Mouse (Mus musculus): ENCODE results near the gene Map7d1. TPM values are rescaled to one million over a fixed set of nuclear protein-coding genes. Genes with fewer than 3 reads are reported as not detected.

The Map7d1 gene
- polyA plus RNA-seq, 1 experiment, result 6.0 TPM

DNA sequence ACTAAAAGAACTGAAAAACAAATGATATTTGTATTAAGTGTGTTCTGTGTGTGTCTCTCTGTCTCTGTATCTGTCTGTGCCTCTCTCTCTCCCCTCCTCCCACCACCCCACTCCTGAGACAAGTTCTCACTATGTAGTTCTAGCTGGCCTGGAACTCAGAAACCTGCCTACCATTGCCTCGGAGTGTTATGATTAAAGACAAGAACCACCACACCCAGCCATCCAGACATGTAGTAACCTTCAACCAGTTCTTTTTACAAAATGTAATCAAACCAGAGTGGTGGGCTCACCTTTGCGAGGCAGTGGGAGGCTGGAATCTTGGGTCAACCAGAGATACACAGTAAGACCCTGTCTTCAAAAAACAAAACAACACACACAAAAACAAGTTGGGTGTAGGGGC, 55.5 kb downstream of the Map7d1 start:
- TF ChIP-seq POLR2A (IDR thresholded peaks at IDR 0.05; ENCODE audit: control insufficient read depth, low read depth, low read length), result no peak
- no peak for TF ChIP-seq CTCF (IDR thresholded peaks at IDR 0.05; ENCODE audit: control insufficient read depth, insufficient read depth, insufficient replicate concordance, low read depth, low read length)
- Histone ChIP-seq H3K4me3 (ENCODE audit: control insufficient read depth, low read depth, low read length) (peak overlapping the region; percentile 72), H3K27me3 (ENCODE audit: control insufficient read depth, insufficient read depth, low read length) (no peaks in the 10 kb centered on the region), H3K27ac (ENCODE audit: control insufficient read depth, insufficient read depth, low read depth, low read length) (peak overlapping the region; percentile 71), H3K36me3 (ENCODE audit: control insufficient read depth, insufficient read depth, low read length) (no peaks in the 10 kb centered on the region; the same call in none of the 2 replicates), H3K4me1 (ENCODE audit: control insufficient read depth, insufficient read depth, low read length) (peaks cover 17% of the 10 kb centered on the region)

DNA sequence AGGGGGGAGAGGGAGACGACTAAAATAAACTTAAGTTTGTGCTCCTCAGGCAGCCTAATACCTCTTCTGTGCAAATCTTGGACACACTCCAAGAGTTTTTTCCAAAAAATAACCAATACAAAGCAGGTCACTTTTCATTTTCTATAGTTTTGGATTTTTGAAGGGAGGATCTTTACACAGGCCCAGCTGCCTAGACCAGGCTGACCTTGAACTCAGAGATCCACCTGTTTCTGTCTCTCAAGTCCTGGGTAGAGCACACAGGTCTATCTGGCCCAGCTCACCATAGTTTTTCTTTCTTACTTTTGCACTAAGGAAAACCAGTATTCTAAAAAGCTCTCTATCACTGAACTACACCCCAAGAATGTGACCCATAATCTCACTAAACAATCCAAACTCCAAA, 56.1 kb downstream of the Map7d1 start:
- Histone ChIP-seq H3K27ac (ENCODE audit: control insufficient read depth, insufficient read depth, low read depth, low read length) (0 out of 2 replicates have a peak overlapping the region, but pooled peaks have one; percentile 8), H3K36me3 (ENCODE audit: control insufficient read depth, insufficient read depth, low read length) (no peaks in the 10 kb centered on the region; the same call in none of the 2 replicates), H3K27me3 (ENCODE audit: control insufficient read depth, insufficient read depth, low read length) (no peaks in the 10 kb centered on the region), H3K4me1 (ENCODE audit: control insufficient read depth, insufficient read depth, low read length) (peaks cover 17% of the 10 kb centered on the region), H3K4me3 (ENCODE audit: control insufficient read depth, low read depth, low read length) (peak overlapping the region; percentile 38; the same call in 1 of the 2 replicates)
- no peak for TF ChIP-seq CTCF (IDR thresholded peaks at IDR 0.05; ENCODE audit: control insufficient read depth, insufficient read depth, insufficient replicate concordance, low read depth, low read length)
- no peak for TF ChIP-seq POLR2A (IDR thresholded peaks at IDR 0.05; ENCODE audit: control insufficient read depth, low read depth, low read length)

DNA sequence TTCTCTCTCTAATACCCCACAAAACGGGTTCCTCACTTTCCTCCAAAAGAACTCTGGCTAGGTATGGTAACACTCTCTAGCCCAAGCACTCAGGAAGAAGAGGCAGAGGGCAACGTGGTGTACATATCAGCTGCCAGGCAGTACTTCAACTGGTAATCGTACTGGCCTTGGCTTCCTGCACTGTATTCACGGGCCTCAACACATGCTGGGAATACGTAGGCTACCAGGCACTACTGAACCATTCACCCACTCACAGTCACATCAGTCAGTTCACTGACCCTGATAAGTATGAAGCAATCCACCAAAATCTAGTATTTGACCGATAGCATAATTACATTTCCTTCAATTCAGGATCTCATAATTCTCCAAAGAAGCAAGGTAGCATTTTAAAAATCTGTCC, 56.6 kb downstream of the Map7d1 start:
- TF ChIP-seq POLR2A (IDR thresholded peaks at IDR 0.05; ENCODE audit: control insufficient read depth, low read depth, low read length) (no peak), CTCF (IDR thresholded peaks at IDR 0.05; ENCODE audit: control insufficient read depth, insufficient read depth, insufficient replicate concordance, low read depth, low read length) (no peak)
- Histone ChIP-seq H3K27me3 (ENCODE audit: control insufficient read depth, insufficient read depth, low read length) (no peaks in the 10 kb centered on the region), H3K27ac (ENCODE audit: control insufficient read depth, insufficient read depth, low read depth, low read length) (peak overlapping the region; percentile 73), H3K4me1 (ENCODE audit: control insufficient read depth, insufficient read depth, low read length) (peaks cover 15% of the 10 kb centered on the region), H3K4me3 (ENCODE audit: control insufficient read depth, low read depth, low read length) (peak overlapping the region; percentile 78), H3K36me3 (ENCODE audit: control insufficient read depth, insufficient read depth, low read length) (no peaks in the 10 kb centered on the region; the same call in none of the 2 replicates)

DNA sequence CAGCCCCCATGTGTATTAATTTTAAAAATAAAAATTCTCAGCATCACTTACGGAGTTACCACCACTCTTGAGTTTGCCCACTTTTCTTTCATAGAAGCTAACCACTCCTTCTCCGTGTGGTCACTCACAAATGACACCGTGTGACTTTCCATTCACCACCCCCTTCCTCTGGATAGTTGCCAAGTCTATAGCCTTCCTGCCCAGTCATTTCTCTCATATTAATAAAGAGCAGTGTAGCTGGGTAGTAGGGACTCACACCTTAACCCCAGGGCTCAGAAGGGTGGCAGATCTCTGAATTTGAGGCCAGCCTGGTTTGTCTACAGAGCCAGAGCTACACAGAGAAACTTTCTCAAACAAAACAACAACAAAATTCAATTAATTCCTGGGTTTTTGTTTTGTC, 58.7 kb downstream of the Map7d1 start:
- Histone ChIP-seq H3K36me3 (ENCODE audit: control insufficient read depth, insufficient read depth, low read length) (peaks cover 1% of the 10 kb centered on the region), H3K4me1 (ENCODE audit: control insufficient read depth, insufficient read depth, low read length) (peaks cover 3% of the 10 kb centered on the region)
- TF ChIP-seq CTCF (IDR thresholded peaks at IDR 0.05; ENCODE audit: control insufficient read depth, insufficient read depth, insufficient replicate concordance, low read depth, low read length), result no peak
- no peak for TF ChIP-seq POLR2A (IDR thresholded peaks at IDR 0.05; ENCODE audit: control insufficient read depth, low read depth, low read length)

DNA sequence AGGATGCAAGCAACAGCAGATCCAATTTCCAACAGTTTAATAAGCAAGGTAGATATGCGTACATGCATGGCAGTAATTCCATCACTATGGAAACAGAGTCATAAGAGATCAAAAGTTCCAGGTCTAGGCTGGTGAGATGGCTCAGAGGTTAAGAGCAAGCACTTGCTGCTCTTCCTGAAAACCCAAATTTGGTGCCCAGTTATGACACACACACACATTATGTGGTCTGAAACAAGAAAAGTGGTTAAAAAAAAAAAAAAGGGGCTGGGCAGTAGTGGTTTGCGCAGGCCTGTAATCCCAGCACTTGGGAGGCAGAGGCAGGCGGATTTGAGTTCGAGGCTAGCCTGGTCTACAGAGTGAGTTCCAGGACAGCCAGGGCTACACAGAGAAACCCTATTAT, 61.2 kb downstream of the Map7d1 start:
- H3K4me1 ChIP-seq (ENCODE audit: control insufficient read depth, insufficient read depth, low read length), result no peaks in the 10 kb centered on the region; the same call in none of the 2 replicates
- no peaks in the 10 kb centered on the region for H3K27me3 ChIP-seq (ENCODE audit: control insufficient read depth, insufficient read depth, low read length)
- TF ChIP-seq CTCF (IDR thresholded peaks at IDR 0.05; ENCODE audit: control insufficient read depth, insufficient read depth, insufficient replicate concordance, low read depth, low read length) (no peak), POLR2A (IDR thresholded peaks at IDR 0.05; ENCODE audit: control insufficient read depth, low read depth, low read length) (no peak)
- peak overlapping the region; percentile 80 for H3K27ac ChIP-seq (ENCODE audit: control insufficient read depth, insufficient read depth, low read depth, low read length)
- H3K4me3 ChIP-seq (ENCODE audit: control insufficient read depth, low read depth, low read length), result peak overlapping the region; percentile 56
- peaks cover 2% of the 10 kb centered on the region for H3K36me3 ChIP-seq (ENCODE audit: control insufficient read depth, insufficient read depth, low read length)

More for the DNA sequence above, 58.7 kb downstream of the Map7d1 start:
- Histone ChIP-seq H3K27ac (ENCODE audit: control insufficient read depth, insufficient read depth, low read depth, low read length) (peak overlapping the region; percentile 53), H3K27me3 (ENCODE audit: control insufficient read depth, insufficient read depth, low read length) (no peaks in the 10 kb centered on the region), H3K4me3 (ENCODE audit: control insufficient read depth, low read depth, low read length) (peak overlapping the region; percentile 64)

DNA sequence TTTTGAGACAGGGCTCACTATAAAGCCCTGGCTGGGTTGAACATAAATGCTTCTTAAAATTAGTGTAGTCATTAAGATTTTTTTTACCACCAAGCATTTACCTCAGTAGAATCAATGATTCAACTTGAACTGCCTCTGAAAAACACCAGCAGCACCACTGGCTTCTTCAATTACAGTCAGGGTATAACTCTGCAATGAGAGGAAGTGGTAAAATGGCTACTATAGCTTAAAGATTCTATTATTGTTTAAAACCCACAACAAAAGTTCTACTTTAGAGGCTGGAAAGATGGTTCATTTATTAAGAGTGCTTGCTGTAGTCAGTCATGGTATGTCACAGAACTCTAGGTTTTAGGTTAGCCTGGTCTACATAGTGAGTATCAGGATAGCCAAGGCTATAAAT, 61.9 kb downstream of the Map7d1 start:
- H3K4me1 ChIP-seq (ENCODE audit: control insufficient read depth, insufficient read depth, low read length), result no peaks in the 10 kb centered on the region; the same call in 1 of the 2 replicates
- H3K27me3 ChIP-seq (ENCODE audit: control insufficient read depth, insufficient read depth, low read length), result no peaks in the 10 kb centered on the region
- H3K36me3 ChIP-seq (ENCODE audit: control insufficient read depth, insufficient read depth, low read length), result peaks cover 2% of the 10 kb centered on the region
- H3K27ac ChIP-seq (ENCODE audit: control insufficient read depth, insufficient read depth, low read depth, low read length), result no peak overlapping the region
- TF ChIP-seq CTCF (IDR thresholded peaks at IDR 0.05; ENCODE audit: control insufficient read depth, insufficient read depth, insufficient replicate concordance, low read depth, low read length), result no peak
- H3K4me3 ChIP-seq (ENCODE audit: control insufficient read depth, low read depth, low read length), result no peak overlapping the region

DNA sequence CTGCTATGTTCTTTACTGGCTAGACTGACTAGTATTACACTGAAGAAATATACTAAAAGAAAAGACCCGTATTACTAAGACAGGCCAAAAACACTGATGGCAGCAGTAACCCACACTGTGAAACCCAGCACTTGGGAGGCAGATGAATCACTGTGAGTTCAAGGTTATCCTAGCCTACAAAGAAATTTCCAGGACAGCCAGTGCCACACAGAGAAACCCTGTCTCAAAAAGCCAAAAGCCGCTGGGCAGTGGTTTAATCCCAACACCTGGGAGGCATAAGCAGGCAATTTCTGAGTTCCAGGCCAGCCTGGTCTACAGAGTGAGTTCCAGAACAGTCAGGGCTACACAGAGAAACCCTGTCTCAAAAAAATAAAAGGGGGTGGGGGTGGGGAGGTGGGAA, 65.5 kb downstream of the Map7d1 start:
- no peak for TF ChIP-seq POLR2A (IDR thresholded peaks at IDR 0.05; ENCODE audit: control insufficient read depth, low read depth, low read length)
- H3K4me3 ChIP-seq (ENCODE audit: control insufficient read depth, low read depth, low read length), result no peak overlapping the region
- no peaks in the 10 kb centered on the region for H3K27me3 ChIP-seq (ENCODE audit: control insufficient read depth, insufficient read depth, low read length)
- H3K27ac ChIP-seq (ENCODE audit: control insufficient read depth, insufficient read depth, low read depth, low read length), result no peak overlapping the region
- peaks cover 2% of the 10 kb centered on the region; the same call in 1 of the 2 replicates for H3K36me3 ChIP-seq (ENCODE audit: control insufficient read depth, insufficient read depth, low read length)
- H3K4me1 ChIP-seq (ENCODE audit: control insufficient read depth, insufficient read depth, low read length), result no peaks in the 10 kb centered on the region

DNA sequence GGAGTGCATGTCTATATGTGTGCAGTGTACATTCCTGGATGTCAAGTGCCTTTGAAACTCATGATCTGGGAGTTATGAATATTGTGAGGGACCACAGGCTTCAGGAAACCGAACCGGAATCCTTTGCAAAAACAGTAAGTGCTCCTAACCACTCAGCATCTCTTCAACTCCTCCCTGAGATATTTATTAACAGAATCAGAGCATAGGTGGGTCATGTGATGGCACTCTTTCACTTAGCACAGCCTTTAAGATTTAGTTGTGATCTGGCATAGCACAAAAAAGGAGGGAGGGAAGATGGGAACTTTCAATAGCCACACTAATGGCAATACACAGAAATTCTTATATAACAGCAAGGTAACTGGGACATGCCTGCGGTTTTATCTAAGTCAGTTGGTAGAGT, 69.0 kb downstream of the Map7d1 start:
- H3K27me3 ChIP-seq (ENCODE audit: control insufficient read depth, insufficient read depth, low read length), result no peaks in the 10 kb centered on the region
- TF ChIP-seq POLR2A (IDR thresholded peaks at IDR 0.05; ENCODE audit: control insufficient read depth, low read depth, low read length) (no peak), CTCF (IDR thresholded peaks at IDR 0.05; ENCODE audit: control insufficient read depth, insufficient read depth, insufficient replicate concordance, low read depth, low read length) (no peak)
- H3K27ac ChIP-seq (ENCODE audit: control insufficient read depth, insufficient read depth, low read depth, low read length), result no peak overlapping the region
- H3K4me1 ChIP-seq (ENCODE audit: control insufficient read depth, insufficient read depth, low read length), result no peaks in the 10 kb centered on the region
- peaks cover 1% of the 10 kb centered on the region; the same call in 1 of the 2 replicates for H3K36me3 ChIP-seq (ENCODE audit: control insufficient read depth, insufficient read depth, low read length)
- no peak overlapping the region for H3K4me3 ChIP-seq (ENCODE audit: control insufficient read depth, low read depth, low read length)

All from testis, adult 2 months (tissue).